Mouse (Mus musculus): ENCODE data around the gene Spocd1.

Gene Spocd1

GRCm38 (mm10) chr4:129978227-129978626 lies 49.2 kb downstream of the Spocd1 start:
- no peak for DNase-seq

DNA sequence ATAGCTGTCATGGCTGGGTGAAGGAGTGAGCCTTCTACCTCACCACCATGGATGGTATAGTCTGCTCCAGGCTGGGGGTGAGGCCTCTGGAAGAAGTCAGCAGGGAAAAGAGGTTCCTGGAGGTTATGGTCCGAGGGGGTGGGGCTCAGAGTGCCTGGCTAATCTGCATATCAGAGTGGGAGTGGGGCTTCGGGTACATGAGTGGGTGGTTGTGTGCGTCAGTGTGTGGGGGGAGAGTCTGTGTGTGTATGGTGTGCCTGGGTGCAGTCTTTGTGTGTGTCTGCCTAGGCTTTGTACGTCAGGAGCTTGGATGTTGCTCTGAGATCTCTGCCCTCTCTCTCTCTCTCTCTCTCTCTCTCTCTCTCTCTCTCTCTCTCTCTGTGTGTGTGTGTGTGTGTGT lies 49.9 kb downstream of the Spocd1 start:
- no peak for DNase-seq

DNA sequence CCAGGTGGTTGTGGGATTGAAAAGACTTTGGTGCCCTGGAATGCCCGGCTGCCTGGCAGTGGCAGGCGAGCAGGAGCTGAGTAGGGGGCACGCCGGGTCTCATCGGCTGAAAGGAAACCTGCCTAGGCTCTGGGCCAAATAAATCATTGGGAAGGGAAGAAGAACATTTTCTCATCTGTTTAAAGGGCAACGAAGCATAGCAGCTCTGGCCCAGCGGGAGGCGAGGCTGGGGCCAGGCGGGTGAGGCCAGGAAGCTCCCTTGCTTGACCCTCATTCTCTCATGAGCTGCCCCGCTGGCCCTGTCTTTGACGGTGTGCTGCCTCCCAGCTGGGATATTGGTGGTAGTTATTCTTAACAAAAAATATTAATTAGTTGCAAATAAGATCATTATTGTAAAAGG lies 52.6 kb downstream of the Spocd1 start:
- DNase-seq = peak; percentile 41 to 55

GRCm38 (mm10) chr4:129983046-129983445 lies 54.0 kb downstream of the Spocd1 start:
- DNase-seq = no peak

DNA sequence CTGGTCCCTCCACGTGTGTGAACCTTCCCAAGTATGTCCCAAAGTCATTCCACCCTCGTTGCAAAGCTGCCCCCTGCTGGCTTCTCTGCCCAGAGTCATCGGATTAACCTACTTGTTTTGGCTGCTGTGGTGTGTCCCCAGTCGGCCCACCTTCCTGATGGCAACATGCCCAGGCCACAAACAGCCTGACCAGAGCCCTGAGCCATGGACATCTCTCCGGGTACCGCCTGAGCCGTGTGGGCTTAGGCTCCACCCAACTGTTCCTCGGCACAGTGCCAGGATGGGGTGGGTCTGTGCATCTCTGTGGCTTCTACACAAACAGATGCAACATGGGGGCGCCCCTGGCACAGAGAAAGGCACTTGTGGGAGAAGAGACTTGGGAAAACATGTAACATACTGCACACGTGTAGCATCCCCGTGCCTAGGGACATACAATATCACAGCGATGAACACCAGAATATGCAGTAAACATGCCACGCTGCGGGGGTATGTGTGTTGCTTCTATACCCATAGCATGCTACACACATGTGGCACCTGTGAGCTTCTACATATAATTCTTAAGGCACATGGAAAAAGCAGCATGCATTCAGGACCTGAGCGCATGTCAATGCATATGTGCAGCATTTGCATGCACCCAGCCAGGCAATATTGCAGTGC lies 54.8 kb downstream of the Spocd1 start:
- DNase-seq = peak; percentile 84 to 87

- DNase-seq = peak; percentile 49 to 59
These were observed 55.5 kb downstream of the Spocd1 start, which contains the start of gene Adgrb2 for GRCm38 (mm10) chr4:129984421-129985061. Gene Adgrb2 (plus strand): TSS chr4:129984870.

GRCm38 (mm10) chr4:129985161-129985670 lies 56.2 kb downstream of the Spocd1 start:
- DNase-seq = peak; percentile 37 to 39

- DNase-seq = peak; percentile 77 to 87
These were observed 56.8 kb downstream of the Spocd1 start for GRCm38 (mm10) chr4:129985671-129986441.

GRCm38 (mm10) chr4:129987825-129988504 lies 58.9 kb downstream of the Spocd1 start:
- DNase-seq = peak; percentile 62 to 69

GRCm38 (mm10) chr4:129989925-129990324 lies 60.9 kb downstream of the Spocd1 start:
- DNase-seq = no peak

DNA sequence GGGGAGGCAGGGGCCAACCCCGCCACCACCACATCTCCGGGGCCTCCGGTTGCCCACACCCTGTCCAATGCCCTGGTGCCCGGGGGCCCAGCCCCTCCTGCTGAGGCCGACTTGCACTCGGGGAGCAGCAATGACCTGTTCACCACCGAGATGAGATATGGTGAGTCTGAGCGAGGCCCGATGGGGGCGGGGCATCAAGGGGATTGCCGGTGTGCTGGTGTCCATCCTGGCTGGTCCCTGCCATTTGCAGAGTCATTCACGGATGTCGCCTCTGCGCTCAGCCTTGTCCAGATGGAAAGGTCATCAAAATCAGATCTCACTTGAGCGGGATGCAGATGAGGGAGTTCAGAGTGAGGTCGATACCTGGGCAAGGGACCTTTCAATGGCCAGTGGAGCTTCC lies 63.7 kb downstream of the Spocd1 start:
- DNase-seq = no peak

- DNase-seq = no peak
These were observed 64.2 kb downstream of the Spocd1 start for GRCm38 (mm10) chr4:129993213-129993612.

GRCm38 (mm10) chr4:129993944-129994695 lies 65.1 kb downstream of the Spocd1 start:
- peak; percentile 38 to 48 for DNase-seq

DNA sequence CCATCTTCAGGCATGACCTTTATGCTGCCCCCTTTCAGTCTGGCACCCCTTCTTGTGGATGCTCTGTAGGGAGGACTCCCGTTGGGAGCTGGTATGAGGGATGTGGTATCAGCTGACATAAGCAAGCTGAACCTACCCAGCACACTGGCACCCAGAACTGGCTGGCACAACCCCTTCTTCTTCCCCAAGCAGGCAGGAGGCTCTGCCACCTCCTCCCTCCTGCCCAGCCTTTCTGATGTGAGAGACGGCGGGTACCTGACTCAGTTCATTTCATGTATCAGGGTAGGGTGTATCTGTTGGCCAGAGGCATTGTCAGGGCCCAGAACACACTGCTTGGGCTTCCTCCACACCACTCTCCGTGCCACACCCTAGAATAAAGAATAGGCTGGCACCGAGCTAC lies 65.7 kb downstream of the Spocd1 start:
- no peak for DNase-seq

DNA sequence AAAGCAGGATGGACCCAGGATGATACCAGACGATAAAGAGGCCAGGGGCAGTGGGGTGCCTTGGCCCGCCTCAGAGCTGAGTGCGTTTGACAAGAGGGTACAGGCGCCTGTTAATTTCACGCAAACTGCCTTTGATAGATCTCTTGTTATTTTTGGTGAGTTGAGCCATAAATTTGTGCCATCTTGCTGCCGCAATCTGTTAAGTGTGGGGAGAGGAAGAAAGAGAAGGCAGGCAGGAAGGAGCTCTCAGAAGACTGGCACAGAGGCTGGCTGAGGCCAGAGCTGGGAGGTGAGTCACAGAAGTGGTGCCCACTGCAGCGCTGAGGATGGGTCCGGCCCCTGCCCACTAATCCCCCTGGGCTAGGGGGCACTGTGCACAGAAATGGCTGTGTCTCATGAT lies 66.2 kb downstream of the Spocd1 start:
- no peak for DNase-seq

DNA sequence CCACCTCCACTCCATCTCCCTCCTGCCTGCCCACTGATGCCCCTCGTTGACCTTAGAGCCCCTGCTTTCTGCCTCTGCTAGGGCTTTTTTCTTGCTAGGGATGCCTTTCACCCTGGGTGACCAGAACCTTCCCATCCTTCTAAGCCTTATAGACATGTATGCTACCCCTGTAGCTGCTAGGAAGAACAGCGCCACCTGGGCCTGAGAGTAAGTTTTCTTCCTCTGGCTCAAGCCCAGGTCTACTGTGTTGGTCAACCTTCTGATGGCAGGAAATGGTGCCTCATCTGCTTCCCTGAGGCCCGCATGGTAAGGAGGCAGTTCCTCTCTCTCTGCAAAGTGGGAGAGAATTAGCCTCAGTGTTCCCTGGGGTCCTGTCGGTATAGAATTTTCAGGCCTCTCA lies 67.0 kb downstream of the Spocd1 start:
- DNase-seq = peak in 1 of 2 experiments; percentile 24

GRCm38 (mm10) chr4:129998124-129998523 lies 69.1 kb downstream of the Spocd1 start:
- no peak for DNase-seq

- peak in 1 of 2 experiments; percentile 30 for DNase-seq
These were observed 72.7 kb downstream of the Spocd1 start for GRCm38 (mm10) chr4:130001710-130002109.

DNA sequence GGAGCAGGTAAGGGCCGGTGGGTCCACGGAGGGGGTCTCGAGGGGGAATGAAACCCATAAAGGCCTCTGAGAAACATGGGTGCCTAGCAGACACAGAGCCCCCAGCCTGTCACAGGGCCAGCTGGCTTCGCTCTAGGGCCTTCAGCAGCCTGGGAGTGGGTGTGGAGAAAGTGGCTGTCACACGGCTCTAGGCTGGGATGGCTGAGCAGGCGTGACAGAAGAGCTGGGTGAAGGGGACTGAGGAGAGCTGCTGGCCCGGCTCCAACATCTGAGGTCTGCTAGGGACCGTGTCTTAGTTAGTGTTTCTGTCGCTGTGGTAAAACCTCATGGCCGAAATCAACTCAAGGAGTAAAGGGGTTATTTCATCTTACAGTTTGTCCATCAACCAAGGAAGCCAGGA lies 73.1 kb downstream of the Spocd1 start:
- peak; percentile 64 to 74 for DNase-seq

GRCm38 (mm10) chr4:130005593-130005992 lies 76.5 kb downstream of the Spocd1 start:
- DNase-seq = peak; percentile 48 to 60

DNA sequence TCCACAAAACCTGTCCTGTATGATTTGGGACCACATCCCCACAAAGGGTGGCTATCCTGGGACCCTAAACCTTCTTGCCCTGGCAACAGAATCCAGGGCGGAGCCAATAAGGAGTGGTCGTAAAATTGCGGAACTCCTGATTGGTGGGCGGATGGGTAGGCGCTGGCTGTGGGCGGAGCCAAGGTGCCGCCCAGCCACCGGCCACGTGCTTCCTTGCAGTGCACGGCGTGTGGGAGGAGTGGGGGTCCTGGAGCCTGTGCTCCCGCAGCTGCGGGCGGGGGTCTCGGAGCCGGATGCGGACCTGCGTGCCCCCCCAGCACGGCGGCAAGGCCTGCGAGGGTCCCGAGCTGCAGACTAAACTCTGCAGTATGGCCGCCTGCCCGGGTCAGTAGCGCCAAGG lies 77.5 kb downstream of the Spocd1 start:
- DNase-seq = peak; percentile 34 to 56

All from kidney, postnatal 4 days (tissue).